Mouse (Mus musculus) liver, embryonic 15.5 days (tissue): ENCODE results near the gene Btbd11. TPM values are rescaled to one million over a fixed set of nuclear protein-coding genes. Genes with fewer than 3 reads are reported as not detected.

Experiments used
- ATAC-seq: fragments of 200-750 bp; cut with Nextera tagmentation; 2 replicates; pipeline ENCODE4 v1.8.0; 2017; ENCODE audit warnings: moderate number of reproducible peaks, mild to moderate bottlenecking, moderate library complexity; ENCODE audit not compliant: insufficient read depth
- H3K27ac ChIP-seq: fragments of 300-500 bp; sonication (generic); replicated peaks from 2 replicates; pipeline ENCODE4 v1.5.1; 2015; ENCODE audit warnings: mild to moderate bottlenecking, inconsistent platforms
- H3K27me3 ChIP-seq: fragments of 300-500 bp; sonication (generic); 2 replicates; pipeline ENCODE4 v1.6.1; 2015; ENCODE audit warnings: mild to moderate bottlenecking, inconsistent platforms
- H3K36me3 ChIP-seq: fragments of 300-500 bp; sonication (generic); replicated peaks from 2 replicates; pipeline ENCODE4 v1.6.1; 2015; ENCODE audit warnings: moderate library complexity, mild to moderate bottlenecking, inconsistent platforms
- H3K4me1 ChIP-seq: fragments of 300-500 bp; sonication (generic); replicated peaks from 2 replicates; pipeline ENCODE4 v1.6.1; 2015; ENCODE audit warnings: inconsistent platforms
- H3K4me2 ChIP-seq: fragments of 300-500 bp; sonication (generic); 2 replicates; pipeline ENCODE4 v1.6.1; 2015; ENCODE audit warnings: moderate library complexity, mild to moderate bottlenecking, inconsistent platforms
- H3K4me3 ChIP-seq: fragments of 300-500 bp; sonication (generic); replicated peaks from 2 replicates; pipeline ENCODE4 v1.5.1; 2015; ENCODE audit warnings: mild to moderate bottlenecking, inconsistent platforms
- H3K9ac ChIP-seq: fragments of 300-500 bp; sonication (generic); 2 replicates; pipeline ENCODE4 v1.6.1; 2015; ENCODE audit warnings: moderate library complexity, mild to moderate bottlenecking, inconsistent platforms
- H3K9me3 ChIP-seq: fragments of 300-500 bp; sonication (generic); replicated peaks from 2 replicates; pipeline ENCODE4 v1.6.1; 2016; ENCODE audit warnings: inconsistent platforms
- WGBS: fragments of 180-500 bp; shearing (Covaris S2); methylation state at CpG from one replicate; pipeline ENCODE4 v1.1.7; 2015; ENCODE audit warnings: mixed read lengths; ENCODE audit not compliant: insufficient replicate concordance; 5-methylcytosine and 5-hydroxymethylcytosine counted together
- polyA plus RNA-seq: library from polyadenylated mRNA; unstranded; fragments of >200 nt; fragmentation: Nextera tagmentation; extraction: Ambion mirVana; gene quantifications from 2 replicates; pipeline ENCODE4 v1.2.1, GENCODE M21; 2015

Gene Btbd11
- polyA plus RNA-seq, 1 experiment from 2014 or later = 0.35 TPM

DNA sequence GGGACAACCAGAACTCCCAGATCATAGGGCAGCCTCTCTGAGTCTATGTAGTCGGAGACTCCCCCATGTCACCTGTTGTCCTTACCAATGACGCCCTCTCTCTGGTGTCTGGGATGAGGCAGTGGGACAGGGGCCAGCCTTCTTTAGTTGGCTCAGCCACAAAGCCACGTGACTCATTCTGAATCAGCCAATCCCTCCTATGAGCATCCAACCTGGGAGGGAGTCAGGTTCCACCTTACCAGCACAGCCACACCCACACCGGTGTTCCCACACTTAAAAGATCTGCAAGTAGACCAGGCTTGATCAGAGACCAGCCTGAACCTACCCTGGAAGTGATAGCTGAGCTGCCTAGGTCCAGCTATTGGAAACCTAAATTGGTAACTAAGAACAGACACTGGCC, 141.1 kb downstream of the Btbd11 start:
- H3K9me3 ChIP-seq = no peaks in the 10 kb centered on the region
- H3K36me3 ChIP-seq = no peaks in the 10 kb centered on the region
- ATAC-seq = no peak
- whole genome bisulfite sequencing = 60% methylated on average over 4 of the region's 4 CpGs
- H3K4me2 ChIP-seq = no peak overlapping the region
- no peaks in the 10 kb centered on the region for H3K4me1 ChIP-seq
- no peak overlapping the region for H3K9ac ChIP-seq
- H3K27me3 ChIP-seq = no peaks in the 10 kb centered on the region
- H3K4me3 ChIP-seq = no peak overlapping the region
- no peak overlapping the region for H3K27ac ChIP-seq

DNA sequence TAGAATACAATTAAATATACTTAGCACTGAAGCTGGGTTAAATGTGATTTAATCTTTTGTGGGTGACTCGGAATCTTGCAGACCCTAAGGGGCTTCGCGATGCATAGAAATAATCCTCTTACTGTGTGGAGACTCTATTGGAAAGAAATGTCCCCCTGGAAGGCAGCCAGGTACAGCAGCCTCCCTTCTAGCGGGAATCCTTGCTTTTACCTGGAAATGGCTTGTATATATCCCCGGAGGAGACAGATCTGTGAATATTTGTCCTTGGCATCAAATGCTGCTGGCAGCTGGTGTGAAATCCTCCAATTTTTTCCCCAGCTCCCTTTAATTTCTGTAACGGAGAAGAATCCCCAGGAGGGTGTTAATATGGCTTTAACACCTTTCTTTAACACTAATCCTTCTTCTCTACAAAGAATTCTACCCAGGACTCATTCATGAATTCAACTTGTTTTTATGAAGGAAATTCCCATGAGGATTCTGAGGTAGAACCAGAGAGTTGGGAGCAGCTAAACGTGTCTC, 146.6 kb downstream of the Btbd11 start:
- no peaks in the 10 kb centered on the region for H3K4me1 ChIP-seq
- no peaks in the 10 kb centered on the region for H3K9me3 ChIP-seq
- WGBS = 50% methylated on average over 7 of the region's 7 CpGs
- no peak overlapping the region for H3K9ac ChIP-seq
- H3K27me3 ChIP-seq = no peaks in the 10 kb centered on the region
- no peak overlapping the region for H3K27ac ChIP-seq
- no peaks in the 10 kb centered on the region for H3K36me3 ChIP-seq
- ATAC-seq = no peak
- no peak overlapping the region for H3K4me2 ChIP-seq
- H3K4me3 ChIP-seq = no peak overlapping the region

DNA sequence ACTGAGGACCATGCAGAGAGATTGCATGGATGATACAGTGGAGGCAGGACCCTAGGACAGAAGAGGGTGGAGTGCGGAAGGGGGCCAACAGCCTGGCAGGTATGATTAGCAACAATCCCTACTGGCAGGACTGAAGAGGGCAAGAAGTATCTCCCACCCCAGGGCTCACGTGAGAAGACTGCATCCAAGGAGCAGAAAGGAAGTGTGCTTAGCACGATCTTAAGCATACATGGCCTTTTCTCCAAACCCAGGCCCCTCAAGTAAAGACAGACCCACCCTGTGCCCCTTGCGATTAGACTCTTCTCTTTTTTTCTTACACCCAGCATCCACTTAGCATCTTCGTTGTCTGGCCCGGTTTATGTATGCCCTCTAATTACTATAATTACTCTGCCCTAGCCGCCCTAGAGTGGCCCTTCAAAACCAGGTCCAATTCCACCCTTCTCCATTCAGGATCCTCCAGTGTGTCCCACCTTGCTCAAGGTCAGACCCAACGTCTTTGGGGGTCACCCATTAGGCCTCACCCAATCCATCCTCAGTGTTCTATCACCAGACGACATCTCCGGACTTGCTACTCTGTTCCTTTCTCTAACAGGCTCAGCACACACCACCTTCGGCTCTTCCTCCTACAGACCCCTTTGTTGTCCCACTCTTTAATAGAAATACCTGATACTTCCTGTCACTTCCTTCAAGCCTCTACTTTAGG, 151.6 kb downstream of the Btbd11 start:
- no peak overlapping the region for H3K9ac ChIP-seq
- H3K36me3 ChIP-seq = no peaks in the 10 kb centered on the region
- H3K27ac ChIP-seq = no peak overlapping the region
- no peaks in the 10 kb centered on the region for H3K9me3 ChIP-seq
- H3K4me3 ChIP-seq = no peak overlapping the region
- no peak for ATAC-seq
- WGBS = 63% methylated on average over 11 of the region's 11 CpGs
- no peaks in the 10 kb centered on the region for H3K27me3 ChIP-seq
- no peak overlapping the region for H3K4me2 ChIP-seq
- H3K4me1 ChIP-seq = no peaks in the 10 kb centered on the region

DNA sequence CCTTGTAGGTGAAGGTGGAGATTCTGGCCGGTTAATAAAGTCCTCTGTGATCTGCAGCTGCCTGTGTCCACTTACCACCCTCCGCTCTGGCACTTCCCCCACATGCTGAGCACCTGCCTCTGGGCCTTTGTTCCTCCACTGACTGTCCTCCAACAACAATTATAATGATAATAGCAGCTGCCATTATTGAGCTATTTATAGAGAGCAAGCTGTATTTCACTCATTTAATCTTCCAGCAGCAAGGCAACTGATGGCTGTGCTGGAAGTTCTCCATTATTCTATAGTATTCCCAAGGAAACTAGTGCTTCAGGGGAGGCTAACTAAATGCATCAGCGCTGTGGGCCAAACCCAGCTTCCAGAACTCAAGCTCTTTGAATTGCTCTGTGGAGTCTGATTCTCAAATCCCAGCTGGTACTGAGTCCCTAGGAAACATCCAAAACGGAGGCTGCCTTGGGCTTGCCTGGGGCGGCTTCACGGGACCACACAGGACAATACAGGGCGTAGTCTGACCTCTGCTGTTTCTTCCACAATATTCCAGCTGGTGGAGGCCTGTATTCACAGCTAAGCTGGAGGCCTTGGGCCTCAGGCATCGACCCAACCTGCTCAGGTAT, 153.0 kb downstream of the Btbd11 start:
- H3K4me1 ChIP-seq = no peaks in the 10 kb centered on the region
- H3K4me2 ChIP-seq = no peak overlapping the region
- no peaks in the 10 kb centered on the region for H3K36me3 ChIP-seq
- H3K27ac ChIP-seq = no peak overlapping the region
- no peak overlapping the region for H3K9ac ChIP-seq
- no peaks in the 10 kb centered on the region for H3K27me3 ChIP-seq
- 44% methylated on average over 8 of the region's 8 CpGs for WGBS
- H3K4me3 ChIP-seq = no peak overlapping the region
- no peaks in the 10 kb centered on the region for H3K9me3 ChIP-seq
- ATAC-seq = no peak

DNA sequence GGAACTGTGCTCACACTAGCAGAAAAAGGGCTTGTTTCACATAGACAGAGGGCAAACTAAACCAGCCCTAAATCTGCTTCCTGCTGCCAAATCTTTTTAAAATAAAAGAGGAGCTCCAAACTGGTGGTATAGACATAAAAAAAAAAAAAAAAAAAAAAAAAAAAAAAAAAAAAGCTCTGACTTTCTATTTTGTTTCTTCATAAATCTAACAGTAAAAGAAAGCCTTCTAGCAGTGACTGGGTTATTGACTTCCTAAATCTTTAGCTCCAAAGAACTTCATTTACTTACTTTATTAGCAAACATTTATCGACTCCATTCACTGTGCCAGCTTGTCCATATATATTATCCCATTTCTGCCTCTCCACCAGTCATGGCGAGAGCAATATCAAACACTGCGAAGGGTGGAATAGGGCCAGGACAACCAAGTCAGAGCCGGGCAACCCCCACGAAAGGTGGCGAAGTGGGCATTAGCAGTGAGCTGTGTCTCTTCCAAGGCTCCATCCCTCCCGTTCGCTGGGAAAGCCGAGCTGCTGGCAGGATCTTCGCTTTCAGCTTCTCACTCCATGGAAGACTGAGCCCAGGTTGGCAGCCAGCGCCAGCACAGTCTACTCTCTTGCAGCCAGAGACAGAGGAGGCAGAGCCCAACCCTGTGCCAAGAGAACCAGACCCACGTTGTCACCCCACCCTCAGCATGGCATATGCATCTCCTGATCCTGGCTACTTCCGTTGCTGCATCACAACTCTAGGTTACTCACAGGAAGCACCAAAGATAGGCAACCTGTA, 153.9 kb downstream of the Btbd11 start:
- no peak overlapping the region for H3K4me3 ChIP-seq
- WGBS = 68% methylated on average over 13 of the region's 13 CpGs
- H3K4me1 ChIP-seq = no peaks in the 10 kb centered on the region
- no peaks in the 10 kb centered on the region for H3K27me3 ChIP-seq
- H3K9ac ChIP-seq = no peak overlapping the region
- H3K4me2 ChIP-seq = no peak overlapping the region
- no peaks in the 10 kb centered on the region for H3K36me3 ChIP-seq
- ATAC-seq = no peak
- H3K27ac ChIP-seq = no peak overlapping the region
- H3K9me3 ChIP-seq = no peaks in the 10 kb centered on the region

DNA sequence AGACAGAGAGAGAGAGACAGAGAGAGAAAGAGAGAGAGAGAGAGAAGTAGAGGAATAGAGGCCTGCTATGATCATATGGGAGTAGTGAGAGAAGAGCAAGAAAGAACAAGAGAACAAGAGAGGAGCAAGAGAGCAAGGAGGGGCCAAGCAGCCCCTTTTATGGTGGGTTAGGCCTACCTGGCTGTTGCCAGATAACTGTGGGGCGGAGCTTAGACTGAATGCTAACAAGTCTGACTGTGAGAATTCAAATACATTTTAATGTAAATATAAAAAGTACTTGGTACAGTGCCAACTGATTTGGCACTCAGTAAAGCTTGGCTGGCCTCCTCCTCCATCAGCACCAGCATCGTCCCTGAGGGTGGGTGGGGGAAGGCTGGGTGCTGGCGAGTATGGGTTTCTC, 154.9 kb downstream of the Btbd11 start:
- Histone ChIP-seq H3K9me3 (no peaks in the 10 kb centered on the region), H3K4me2 (no peak overlapping the region), H3K27me3 (no peaks in the 10 kb centered on the region), H3K36me3 (no peaks in the 10 kb centered on the region), H3K9ac (no peak overlapping the region), H3K4me1 (no peaks in the 10 kb centered on the region), H3K27ac (no peak overlapping the region), H3K4me3 (no peak overlapping the region)
- no peak for ATAC-seq
- WGBS = 54% methylated on average over 3 of the region's 3 CpGs

DNA sequence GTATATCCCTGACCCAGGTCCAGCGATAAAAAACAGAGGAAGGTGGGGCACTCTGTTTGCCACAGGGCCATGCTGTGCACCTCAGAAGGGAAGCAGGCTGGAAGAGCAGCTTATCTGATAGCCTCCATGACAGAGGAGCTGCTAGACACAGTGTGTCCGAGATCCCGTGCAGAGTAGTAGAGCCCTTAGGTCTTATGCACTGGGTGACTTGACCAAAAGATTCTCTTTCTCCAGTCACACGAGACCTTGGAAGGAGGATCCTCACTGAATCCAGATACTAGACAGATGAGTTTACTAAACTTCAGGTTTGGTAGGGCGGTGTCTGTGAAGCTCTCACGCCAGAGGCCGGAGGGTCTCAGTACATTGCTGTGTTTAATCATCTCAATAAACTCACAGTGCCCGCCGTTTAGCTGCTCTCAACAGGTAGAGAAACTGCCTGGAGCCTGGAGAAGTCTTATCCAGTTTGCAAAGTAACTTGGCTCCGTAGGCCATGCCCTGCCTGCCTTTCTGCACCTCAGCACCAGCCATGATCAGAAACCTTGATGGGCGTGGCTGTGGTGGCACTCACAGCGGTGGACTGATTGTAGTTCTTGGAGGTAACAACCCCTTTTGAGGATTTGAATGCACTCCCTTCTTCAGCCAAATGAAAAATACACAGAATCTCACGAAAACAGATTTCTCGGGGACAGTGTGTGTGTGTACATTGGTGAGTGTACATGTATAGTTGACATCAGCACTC, 155.4 kb downstream of the Btbd11 start:
- 62% methylated on average over 14 of the region's 14 CpGs for WGBS
- Histone ChIP-seq H3K4me1 (no peaks in the 10 kb centered on the region), H3K4me3 (no peak overlapping the region), H3K9ac (no peak overlapping the region), H3K36me3 (no peaks in the 10 kb centered on the region), H3K27ac (no peak overlapping the region), H3K9me3 (no peaks in the 10 kb centered on the region), H3K4me2 (no peak overlapping the region), H3K27me3 (no peaks in the 10 kb centered on the region)
- ATAC-seq = no peak

DNA sequence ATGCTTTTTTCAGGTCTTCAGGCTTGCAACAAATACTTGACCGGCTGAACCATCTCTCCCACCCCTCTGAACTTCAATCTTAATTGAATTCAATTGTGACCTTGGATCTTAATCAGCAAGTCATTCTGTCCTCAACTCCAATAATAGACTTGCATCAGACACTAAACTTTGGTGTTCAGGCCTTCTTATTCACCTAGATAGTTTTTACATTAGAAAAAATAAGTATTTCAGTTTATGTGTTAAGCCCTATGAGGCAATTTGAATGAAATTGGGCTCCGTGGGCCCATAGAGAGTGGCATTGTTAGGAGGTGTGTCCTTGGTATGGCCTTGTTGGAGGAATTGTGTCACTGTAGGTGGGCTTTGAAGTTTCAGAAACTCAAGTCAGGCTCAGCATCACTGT, 156.7 kb downstream of the Btbd11 start:
- WGBS = 70% methylated on average over 2 of the region's 2 CpGs

DNA sequence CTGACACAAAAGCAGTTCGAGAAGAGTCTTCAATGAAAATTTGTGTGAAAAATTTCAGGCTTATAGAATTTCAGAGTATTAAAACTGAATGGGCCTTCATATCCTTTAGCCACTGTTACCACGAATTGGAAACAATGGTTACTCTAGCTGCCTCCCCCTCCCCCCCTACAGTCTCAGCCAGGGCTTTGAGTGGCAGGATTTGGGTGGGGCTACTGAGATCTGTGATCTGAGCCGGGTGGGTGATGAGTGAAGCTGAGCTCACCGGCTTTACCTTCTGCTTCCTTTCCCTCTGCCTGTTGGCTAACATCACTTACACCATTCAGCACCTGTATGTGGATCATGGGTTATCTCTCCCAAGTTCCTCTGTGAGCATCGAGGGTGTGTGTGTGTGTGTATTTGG, 158.4 kb downstream of the Btbd11 start:
- Histone ChIP-seq H3K27ac (no peak overlapping the region), H3K9ac (no peak overlapping the region), H3K4me2 (no peak overlapping the region), H3K27me3 (no peaks in the 10 kb centered on the region), H3K4me1 (no peaks in the 10 kb centered on the region), H3K4me3 (no peak overlapping the region), H3K9me3 (no peaks in the 10 kb centered on the region), H3K36me3 (no peaks in the 10 kb centered on the region)
- ATAC-seq = no peak
- WGBS = 28% methylated on average over 5 of the region's 5 CpGs

More for the DNA sequence above, 156.7 kb downstream of the Btbd11 start:
- H3K27me3 ChIP-seq = no peaks in the 10 kb centered on the region
- ATAC-seq = no peak
- no peak overlapping the region for H3K9ac ChIP-seq
- no peak overlapping the region for H3K4me3 ChIP-seq
- no peaks in the 10 kb centered on the region for H3K36me3 ChIP-seq
- no peak overlapping the region for H3K4me2 ChIP-seq
- H3K9me3 ChIP-seq = no peaks in the 10 kb centered on the region
- H3K4me1 ChIP-seq = no peaks in the 10 kb centered on the region
- no peak overlapping the region for H3K27ac ChIP-seq

DNA sequence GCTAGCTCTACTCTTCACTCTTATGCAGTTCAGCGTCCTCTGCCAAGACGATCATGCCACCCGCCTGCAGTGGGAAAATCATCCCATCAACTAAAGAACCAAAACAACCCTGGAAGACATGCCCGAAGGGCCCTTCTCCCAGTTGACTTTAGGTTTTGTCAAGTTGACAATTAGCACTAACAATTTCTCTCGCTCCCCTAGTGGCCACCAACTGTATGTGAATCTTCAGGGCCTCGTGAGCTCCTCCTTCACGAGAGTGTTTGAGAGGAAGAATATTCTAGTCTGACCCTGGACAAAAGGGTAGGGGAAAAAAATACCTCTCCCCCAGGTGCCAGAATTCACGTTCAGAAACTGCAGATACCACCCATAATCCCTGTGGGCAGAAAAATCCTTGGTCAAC, 168.6 kb downstream of the Btbd11 start:
- Histone ChIP-seq H3K36me3 (no peaks in the 10 kb centered on the region), H3K27ac (no peak overlapping the region), H3K27me3 (no peaks in the 10 kb centered on the region), H3K9me3 (no peaks in the 10 kb centered on the region), H3K4me3 (no peak overlapping the region), H3K4me2 (no peak overlapping the region), H3K9ac (no peak overlapping the region), H3K4me1 (no peaks in the 10 kb centered on the region)
- no peak for ATAC-seq
- WGBS = 49% methylated on average over 8 of the region's 8 CpGs

DNA sequence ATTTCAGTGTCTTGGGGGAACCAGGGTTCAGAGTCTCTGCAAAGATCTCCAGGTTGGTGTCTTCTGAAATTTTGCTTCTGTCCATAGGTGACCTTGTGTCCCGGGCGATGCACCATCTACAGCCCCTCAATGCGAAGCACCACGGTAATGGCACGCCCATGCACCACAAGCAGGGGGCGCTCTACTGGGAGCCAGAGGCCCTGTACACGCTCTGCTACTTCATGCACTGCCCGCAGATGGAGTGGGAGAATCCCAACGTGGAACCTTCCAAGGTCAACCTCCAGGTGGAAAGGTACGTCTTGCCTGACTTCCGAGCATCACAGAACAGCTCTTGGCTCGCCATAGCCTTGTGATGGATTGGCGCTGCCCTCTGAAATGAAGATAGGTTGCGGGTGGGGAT, 174.8 kb downstream of the Btbd11 start:
- no peak for ATAC-seq
- Histone ChIP-seq H3K9ac (no peak overlapping the region), H3K4me2 (no peak overlapping the region), H3K9me3 (no peaks in the 10 kb centered on the region), H3K4me1 (no peaks in the 10 kb centered on the region), H3K36me3 (no peaks in the 10 kb centered on the region), H3K27me3 (no peaks in the 10 kb centered on the region), H3K27ac (no peak overlapping the region), H3K4me3 (no peak overlapping the region)
- 76% methylated on average over 14 of the region's 14 CpGs for WGBS
